Mouse (Mus musculus) erythroblast, embryonic 14.5 days (primary cell): ENCODE measurements around the gene Slc8a1. TPM values are rescaled to one million over a fixed set of nuclear protein-coding genes. Genes with fewer than 3 reads are reported as not detected.

ENCODE experiments used
- H3K27me3 ChIP-seq: 2 replicates; pipeline ENCODE4 v1.6.1; 2012; ENCODE audit warnings: inconsistent platforms; ENCODE audit not compliant: control insufficient read depth
- H3K36me3 ChIP-seq: 2 replicates; pipeline ENCODE4 v1.6.1; 2012; ENCODE audit warnings: mild to moderate bottlenecking, inconsistent platforms; ENCODE audit not compliant: control insufficient read depth
- H3K4me1 ChIP-seq: 2 replicates; pipeline ENCODE4 v1.6.1; 2012; ENCODE audit warnings: inconsistent platforms; ENCODE audit not compliant: control insufficient read depth
- H3K4me3 ChIP-seq: replicated peaks from 2 replicates; pipeline ENCODE3; 2012; ENCODE audit warnings: moderate library complexity, mild to moderate bottlenecking, inconsistent platforms
- H3K9me3 ChIP-seq: 2 replicates; pipeline ENCODE4 v1.6.1; 2012; ENCODE audit warnings: low read length, inconsistent platforms, mixed read lengths; ENCODE audit not compliant: control insufficient read depth
- GATA1 ChIP-seq: IDR thresholded peaks from 2 replicates; pipeline ENCODE4 v1.6.1; 2012; ENCODE audit warnings: low read length, inconsistent platforms, mixed read lengths
- TAL1 ChIP-seq: IDR thresholded peaks from 3 replicates; pipeline ENCODE4 v1.6.1; 2012; ENCODE audit warnings: low read length, inconsistent platforms, mixed read lengths
- polyA plus RNA-seq: library from polyadenylated mRNA; stranded (reverse); fragments of >175 nt; gene quantifications from 2 replicates; pipeline ENCODE4 v1.2.3, GENCODE M21; 2012

Gene Slc8a1
- polyA plus RNA-seq, 1 experiment, result not detected

DNA sequence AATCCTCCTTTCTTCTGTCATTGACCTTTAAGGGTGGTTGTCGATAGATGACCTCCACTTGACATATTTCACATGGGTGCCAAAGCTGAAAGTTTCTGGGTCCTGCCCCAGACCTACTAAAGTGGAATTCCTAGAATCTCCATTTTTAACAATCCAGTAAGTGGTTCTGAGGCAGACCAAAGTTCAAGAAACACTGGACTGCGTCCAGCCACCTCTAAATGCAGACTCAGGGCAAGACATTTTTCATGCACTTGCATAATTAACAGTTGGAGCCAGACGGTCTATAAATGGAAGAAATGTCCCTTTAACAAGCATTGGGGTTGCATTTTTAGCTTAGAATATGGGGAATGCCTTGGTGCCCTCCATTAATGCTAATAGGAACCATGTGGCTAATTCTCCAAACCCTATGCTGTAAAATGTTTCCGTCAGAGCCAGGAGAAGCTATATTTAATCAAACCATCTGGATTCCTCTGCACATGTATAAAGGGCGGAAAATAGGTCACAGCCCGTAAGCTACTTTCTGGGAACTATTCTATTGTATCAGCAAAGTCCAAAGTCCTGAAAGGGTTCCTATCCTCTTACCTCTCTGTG lies 224.7 kb downstream of the Slc8a1 start:
- TF ChIP-seq GATA1, result no peak
- no peak for TF ChIP-seq TAL1
- no peaks in the 10 kb centered on the region for H3K4me1 ChIP-seq

DNA sequence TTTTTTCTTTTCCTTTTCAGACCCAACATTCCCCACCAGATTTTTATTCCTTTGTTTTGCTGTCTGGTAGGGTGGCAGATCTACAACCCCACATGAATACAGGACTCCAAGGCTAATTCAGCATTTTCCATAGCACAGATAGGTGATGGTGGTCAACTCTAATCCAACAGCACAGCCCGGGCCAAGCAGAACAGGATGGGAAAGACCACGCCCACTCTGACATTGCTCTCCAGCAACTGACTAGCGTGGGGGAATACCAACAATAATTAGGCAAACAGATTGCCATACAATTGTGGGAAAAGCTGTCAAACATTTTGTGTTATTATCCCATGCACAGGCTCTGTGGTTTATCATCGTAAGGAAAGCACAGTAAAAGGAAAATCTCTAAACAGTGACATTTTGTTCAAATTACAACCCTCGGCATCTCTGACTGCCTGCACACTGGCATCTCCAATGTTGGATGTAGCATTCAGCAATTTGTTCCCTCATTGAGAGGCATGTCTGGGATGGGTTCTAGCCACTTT lies 233.0 kb downstream of the Slc8a1 start:
- Histone ChIP-seq H3K9me3 (0 out of 2 replicates have a peak, but pooled peaks cover 3% of the 10 kb centered on the region), H3K4me3 (no peak overlapping the region), H3K4me1 (no peaks in the 10 kb centered on the region), H3K36me3 (no peaks in the 10 kb centered on the region), H3K27me3 (no peaks in the 10 kb centered on the region)
- TF ChIP-seq GATA1, result no peak
- TF ChIP-seq TAL1, result no peak

More for the DNA sequence above, 224.7 kb downstream of the Slc8a1 start:
- H3K36me3 ChIP-seq, result no peaks in the 10 kb centered on the region
- H3K9me3 ChIP-seq, result 0 out of 2 replicates have a peak, but pooled peaks cover 3% of the 10 kb centered on the region
- H3K27me3 ChIP-seq, result no peaks in the 10 kb centered on the region
- no peak overlapping the region for H3K4me3 ChIP-seq

DNA sequence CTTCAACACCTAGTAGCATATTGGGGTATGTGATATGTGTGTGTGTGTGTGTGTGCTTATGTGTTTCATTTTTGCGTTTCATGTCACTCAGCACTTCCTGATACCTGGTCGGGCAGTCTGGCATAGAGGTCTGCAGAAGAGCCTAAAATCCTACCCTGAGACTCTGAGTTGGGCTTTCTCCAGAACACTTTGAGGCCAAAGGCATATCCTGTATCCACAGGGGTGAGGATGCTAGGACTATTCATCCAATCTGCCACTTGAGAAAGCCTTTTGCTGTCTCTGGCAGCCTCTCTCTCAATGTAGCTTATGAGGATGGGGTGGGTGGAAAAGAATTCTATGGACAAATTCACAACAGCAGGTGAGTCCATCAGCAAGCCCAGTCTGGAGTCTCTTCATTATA lies 234.1 kb downstream of the Slc8a1 start:
- Histone ChIP-seq H3K27me3 (no peaks in the 10 kb centered on the region), H3K4me3 (no peak overlapping the region), H3K4me1 (no peaks in the 10 kb centered on the region), H3K36me3 (no peaks in the 10 kb centered on the region), H3K9me3 (no peaks in the 10 kb centered on the region)
- TF ChIP-seq TAL1, result no peak
- TF ChIP-seq GATA1, result no peak

DNA sequence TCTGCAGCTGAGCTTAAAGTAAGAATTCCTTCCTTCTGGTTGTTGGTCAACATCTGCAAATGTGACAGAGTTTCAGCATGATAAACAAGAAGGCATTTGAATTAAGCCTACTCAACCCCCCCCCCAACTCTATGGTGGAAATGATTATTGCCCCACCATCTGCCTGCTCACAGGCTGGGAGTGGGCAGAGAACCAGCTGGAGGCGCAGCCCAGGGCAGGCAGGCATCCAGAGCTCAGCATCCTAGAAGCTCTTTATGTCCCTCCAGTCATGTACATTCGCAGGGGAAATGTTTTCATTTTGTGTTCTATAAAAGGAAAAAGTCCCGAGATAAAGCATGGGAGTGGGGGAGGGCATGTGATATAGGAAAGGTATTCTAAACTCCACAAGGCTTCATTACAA lies 235.4 kb downstream of the Slc8a1 start:
- Histone ChIP-seq H3K4me1 (no peaks in the 10 kb centered on the region), H3K9me3 (no peaks in the 10 kb centered on the region), H3K27me3 (no peaks in the 10 kb centered on the region), H3K36me3 (no peaks in the 10 kb centered on the region), H3K4me3 (no peak overlapping the region)
- TF ChIP-seq GATA1 (no peak), TAL1 (no peak)

DNA sequence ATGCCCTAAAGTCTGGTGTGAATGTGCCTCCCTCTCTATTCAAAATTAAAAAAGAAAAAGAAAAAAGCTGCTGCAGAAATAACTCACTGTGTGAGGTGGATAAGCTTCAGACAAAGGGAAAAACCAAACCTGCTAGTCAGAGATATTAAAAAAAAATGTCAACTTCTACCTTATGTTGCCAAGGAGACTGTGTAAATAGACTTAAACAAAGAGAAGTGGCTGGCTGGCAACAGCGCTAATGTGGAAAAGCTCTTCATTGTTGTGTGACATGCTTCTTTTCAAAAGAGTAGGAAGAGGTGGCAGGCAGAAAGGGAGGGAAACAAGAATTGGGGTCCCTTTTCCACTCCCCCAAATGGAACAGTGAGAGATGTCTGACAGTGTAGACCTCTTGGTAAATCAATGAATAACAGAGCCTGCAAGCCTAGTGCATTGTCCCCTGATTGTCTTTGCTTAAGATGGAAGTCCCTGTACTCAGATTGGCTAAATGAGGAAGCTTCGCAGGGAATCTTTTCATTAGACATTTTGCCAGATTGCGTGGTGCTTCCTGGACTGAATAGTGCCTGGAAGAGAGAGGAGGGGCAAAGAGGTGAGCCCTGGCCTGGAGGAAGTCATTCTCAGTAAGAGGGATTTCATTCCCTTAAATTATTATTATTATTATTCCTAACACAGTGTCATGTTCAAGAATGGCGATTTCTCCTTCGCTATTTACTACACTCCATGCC lies 237.3 kb downstream of the Slc8a1 start:
- no peaks in the 10 kb centered on the region for H3K27me3 ChIP-seq
- no peaks in the 10 kb centered on the region for H3K36me3 ChIP-seq
- no peak overlapping the region for H3K4me3 ChIP-seq
- no peaks in the 10 kb centered on the region for H3K9me3 ChIP-seq
- H3K4me1 ChIP-seq, result no peaks in the 10 kb centered on the region
- no peak for TF ChIP-seq GATA1
- no peak for TF ChIP-seq TAL1

DNA sequence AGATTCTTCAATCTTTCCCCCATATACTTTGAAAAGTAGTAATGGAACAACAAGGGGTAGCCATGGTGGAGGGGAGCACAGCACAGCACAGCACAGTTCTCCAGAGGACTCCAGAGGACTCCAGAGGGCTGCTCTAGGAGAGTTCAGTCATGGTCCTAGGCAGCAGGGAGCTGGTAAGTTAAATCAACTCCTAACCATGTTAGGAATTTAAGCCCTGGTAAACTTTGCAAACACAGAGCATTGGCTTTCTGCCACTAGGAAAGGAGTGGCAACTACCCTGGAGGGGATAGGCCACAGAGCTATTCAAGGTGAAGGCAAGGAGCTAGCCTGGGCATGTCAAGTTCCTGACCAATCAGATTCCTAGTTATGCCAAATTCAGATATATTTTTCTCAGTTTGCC lies 240.3 kb downstream of the Slc8a1 start:
- no peak overlapping the region for H3K4me3 ChIP-seq
- no peak for TF ChIP-seq GATA1
- no peak for TF ChIP-seq TAL1

DNA sequence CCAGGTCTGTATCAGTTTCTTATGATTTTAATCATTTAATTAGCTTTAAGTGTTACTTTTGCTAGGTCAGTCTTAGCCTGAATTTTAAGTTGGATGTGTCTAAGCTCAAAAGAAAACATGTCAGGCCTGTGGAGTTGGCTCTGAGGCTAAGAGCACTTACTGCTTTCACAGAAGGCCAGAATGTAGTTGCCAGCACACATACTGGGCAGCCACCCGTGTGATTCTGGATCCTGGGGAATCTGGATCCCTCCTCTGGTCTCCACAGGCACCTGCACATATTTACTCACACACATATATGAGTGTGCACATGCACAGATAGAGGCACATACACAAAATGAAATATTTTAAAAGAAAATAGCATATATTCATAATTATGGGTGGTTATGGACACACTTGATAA lies 241.6 kb downstream of the Slc8a1 start:
- no peak for TF ChIP-seq GATA1
- TF ChIP-seq TAL1, result no peak
- Histone ChIP-seq H3K4me1 (no peaks in the 10 kb centered on the region), H3K36me3 (no peaks in the 10 kb centered on the region), H3K9me3 (no peaks in the 10 kb centered on the region), H3K27me3 (no peaks in the 10 kb centered on the region), H3K4me3 (no peak overlapping the region)

More for the DNA sequence above, 240.3 kb downstream of the Slc8a1 start:
- Histone ChIP-seq H3K4me1 (no peaks in the 10 kb centered on the region), H3K9me3 (no peaks in the 10 kb centered on the region), H3K27me3 (no peaks in the 10 kb centered on the region), H3K36me3 (no peaks in the 10 kb centered on the region)

DNA sequence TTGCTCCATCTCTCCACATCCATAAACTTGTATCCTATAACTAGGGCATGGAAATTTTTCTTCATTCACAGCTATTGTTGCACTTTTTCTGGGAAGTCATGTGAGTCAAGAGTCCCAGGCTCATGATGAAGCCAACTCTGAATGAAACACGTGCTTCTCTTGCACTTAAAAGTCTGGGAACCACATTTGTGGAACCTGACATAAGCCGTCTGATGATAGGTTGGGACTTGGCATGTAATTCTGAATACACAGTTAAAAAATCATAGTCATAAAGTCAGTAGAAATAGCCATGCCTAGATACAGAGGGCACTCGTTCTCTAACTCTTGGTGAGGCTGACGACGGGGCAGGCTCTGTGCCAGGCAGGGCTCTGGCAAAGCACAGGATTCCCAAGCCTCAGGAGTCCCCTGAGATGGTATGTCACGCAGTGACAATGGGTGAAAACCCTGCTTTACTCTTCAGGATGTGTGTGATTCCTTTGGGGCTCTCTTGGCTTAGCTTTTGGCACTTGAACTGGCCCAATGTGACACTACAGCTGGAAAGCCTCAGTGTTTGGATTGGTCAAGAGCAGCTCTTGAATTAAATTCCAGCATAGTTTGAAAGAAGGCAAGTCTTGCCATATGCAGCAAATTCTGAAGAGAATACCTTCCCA lies 245.8 kb downstream of the Slc8a1 start:
- H3K4me1 ChIP-seq, result no peaks in the 10 kb centered on the region
- TF ChIP-seq GATA1 (no peak), TAL1 (no peak)
- no peaks in the 10 kb centered on the region for H3K36me3 ChIP-seq
- H3K9me3 ChIP-seq, result no peaks in the 10 kb centered on the region
- H3K27me3 ChIP-seq, result no peaks in the 10 kb centered on the region
- H3K4me3 ChIP-seq, result no peak overlapping the region

DNA sequence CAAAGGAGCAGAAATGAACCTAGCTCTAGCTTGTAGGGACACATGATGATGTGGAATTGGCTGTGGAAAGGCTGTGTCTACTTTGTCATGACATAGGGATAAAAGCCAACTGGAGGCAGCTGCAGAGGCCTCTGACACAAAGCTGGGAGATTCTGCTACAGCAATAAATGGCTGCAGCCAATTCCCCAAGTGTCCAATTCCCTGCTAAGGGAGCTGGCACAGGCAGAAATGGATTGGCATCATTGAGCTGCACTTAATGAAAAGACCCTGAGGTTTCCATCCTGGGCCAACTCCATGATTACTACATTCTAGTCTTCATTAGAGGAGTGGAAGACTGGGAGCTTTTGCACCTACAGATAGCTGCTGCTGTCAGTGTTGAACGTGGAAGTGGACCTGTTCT lies 251.8 kb downstream of the Slc8a1 start:
- H3K4me3 ChIP-seq, result no peak overlapping the region
- no peaks in the 10 kb centered on the region for H3K9me3 ChIP-seq
- H3K36me3 ChIP-seq, result no peaks in the 10 kb centered on the region
- TF ChIP-seq TAL1, result no peak
- TF ChIP-seq GATA1, result no peak
- H3K4me1 ChIP-seq, result no peaks in the 10 kb centered on the region
- no peaks in the 10 kb centered on the region for H3K27me3 ChIP-seq
